Mouse (Mus musculus) adrenal gland, postnatal 10 days (tissue): ENCODE results near the gene Ppard. TPM values are rescaled to one million over a fixed set of nuclear protein-coding genes. Genes with fewer than 3 reads are reported as not detected.
"Not testable (repeated sequence)": the region's sequence is repeated elsewhere in the genome, so short reads cannot be mapped to it uniquely, and the experiment has no call there.

Source experiments
- DNase-seq: peaks from one replicate; pipeline ENCODE4 v3.0.0; 2021; ENCODE audit warnings: mixed read lengths
- total RNA-seq, 2 experiments: library from RNA; stranded (reverse); gene quantifications; 2 replicates each; pipeline ENCODE4 v1.2.3; 2021

Ppard gene
- total RNA-seq, 2 experiments from 2014 or later, result 29.8 to 30.2 TPM

DNA sequence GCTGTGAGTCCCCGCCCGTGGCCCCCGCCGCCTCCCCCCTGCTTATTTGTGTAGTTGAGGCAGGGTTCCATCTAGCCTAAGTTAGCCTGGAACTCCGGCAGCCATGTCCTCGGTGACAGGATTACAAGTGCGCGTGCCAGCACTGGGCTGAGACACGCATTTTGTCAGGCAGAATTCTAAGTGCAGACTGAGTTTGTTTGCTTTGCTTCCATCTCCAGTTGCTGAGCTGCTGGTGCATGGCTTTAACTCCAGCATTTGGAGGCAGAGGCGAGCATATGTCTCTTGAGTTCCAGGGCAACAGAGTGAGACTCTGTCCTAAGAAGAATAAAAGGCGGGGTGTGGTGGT lies 81.4 kb downstream of the Ppard start:
- no peak for DNase-seq

DNA sequence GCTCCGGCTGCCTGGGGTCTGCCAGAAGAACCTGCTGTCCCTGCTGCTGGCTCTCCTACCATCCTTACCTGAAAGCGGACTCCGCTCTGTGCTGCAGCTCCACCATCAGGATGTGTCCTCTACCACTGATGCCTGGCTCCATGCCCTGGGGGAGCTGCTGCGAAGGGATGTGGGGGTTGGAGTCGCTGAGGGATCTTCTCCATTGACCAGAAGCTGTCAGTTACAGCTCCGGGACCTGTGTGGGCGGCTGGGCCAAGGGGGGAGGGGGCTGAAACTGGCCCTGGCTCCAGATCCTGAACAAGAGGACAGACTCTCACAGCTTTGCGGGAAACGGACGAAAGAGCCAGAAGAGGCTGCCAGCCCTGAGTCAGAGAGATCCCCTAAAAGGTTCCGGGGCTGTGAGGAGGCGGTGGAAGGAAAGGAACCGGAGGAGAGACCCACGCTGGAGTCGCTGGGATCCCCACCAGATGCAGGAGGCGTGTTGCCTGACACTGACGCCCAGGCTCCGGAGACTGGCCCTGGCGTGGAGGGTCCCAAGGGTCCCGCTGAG lies 83.2 kb downstream of the Ppard start:
- no peak for DNase-seq

DNA sequence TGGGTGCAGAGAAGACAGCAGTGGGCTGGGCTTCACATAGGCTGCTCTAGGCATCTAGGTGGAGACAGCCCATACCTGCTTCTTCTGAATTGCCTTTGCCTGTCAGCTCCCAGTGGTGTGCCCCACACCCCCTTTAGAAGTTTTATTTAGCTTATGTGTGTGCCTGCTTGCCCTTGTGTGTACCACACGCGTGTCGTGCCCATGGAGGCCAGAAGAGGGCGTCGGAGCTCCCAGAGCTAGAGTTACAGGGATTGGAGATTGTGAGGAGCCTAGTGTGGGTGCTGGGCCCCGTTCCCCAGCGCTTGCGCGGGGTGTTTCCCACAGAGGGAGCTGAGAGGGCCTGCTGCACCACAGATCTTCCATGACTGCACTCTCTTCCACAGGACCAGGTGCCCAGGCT lies 84.0 kb downstream of the Ppard start:
- DNase-seq, result no peak

DNA sequence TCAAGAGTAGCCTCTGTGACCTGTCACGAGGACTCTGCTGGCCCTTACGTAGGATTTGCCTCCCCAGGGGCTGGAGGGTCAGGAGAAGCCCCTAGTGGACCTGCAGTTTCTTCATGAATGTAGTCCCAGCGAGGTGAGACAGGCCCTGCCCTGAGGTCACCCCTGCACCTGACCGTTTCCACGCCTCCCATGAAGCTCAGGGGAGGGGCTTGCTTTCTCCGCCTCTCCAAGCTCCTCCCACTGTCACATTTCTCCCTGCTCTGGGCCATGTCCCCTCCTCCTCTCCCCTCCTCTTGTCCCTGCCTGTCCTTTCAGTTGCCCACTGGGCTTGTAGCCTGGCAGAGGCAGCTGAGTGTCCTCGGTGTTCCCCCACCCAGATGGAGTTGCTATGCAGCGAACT lies 84.6 kb downstream of the Ppard start:
- DNase-seq, result no peak

DNA sequence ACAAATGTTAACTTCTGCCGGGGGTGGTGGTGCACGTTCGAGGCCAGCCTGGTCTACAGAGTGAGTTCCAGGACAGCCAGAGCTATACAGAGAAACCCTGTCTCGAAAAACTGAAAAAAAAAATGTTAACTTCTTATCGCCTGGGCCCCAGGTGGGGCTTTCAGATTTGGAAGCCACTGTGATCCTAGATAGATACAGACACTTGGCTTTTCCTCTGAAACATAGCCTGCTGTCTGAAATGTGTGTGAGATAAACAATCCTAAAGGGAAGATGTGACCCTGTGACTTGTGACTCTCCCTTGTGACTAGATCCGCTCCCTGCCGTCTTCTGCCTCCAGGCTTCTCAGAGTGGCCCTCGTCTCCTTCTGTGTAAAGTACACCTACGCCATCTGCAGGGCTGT lies 85.2 kb downstream of the Ppard start:
- no peak for DNase-seq

DNA sequence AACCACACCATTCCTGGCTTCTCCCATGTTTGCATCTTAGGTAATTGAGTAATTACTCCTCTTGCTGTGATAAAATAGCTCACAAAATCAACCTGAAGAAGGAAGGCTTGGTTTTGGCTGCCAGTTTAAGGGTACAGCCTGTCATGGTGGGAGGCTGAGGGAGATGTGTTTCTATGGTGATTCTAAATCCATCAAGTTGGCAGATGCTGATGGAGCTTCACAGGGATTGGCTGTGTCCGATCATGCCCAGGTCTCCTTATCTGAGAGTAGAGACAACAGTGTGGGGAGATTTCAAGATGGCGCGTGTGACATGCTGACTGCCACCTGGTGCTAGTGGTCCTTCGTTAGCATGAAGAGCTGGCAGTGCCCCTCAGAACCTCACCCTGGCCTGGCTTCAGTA lies 89.2 kb downstream of the Ppard start:
- no peak for DNase-seq

DNA sequence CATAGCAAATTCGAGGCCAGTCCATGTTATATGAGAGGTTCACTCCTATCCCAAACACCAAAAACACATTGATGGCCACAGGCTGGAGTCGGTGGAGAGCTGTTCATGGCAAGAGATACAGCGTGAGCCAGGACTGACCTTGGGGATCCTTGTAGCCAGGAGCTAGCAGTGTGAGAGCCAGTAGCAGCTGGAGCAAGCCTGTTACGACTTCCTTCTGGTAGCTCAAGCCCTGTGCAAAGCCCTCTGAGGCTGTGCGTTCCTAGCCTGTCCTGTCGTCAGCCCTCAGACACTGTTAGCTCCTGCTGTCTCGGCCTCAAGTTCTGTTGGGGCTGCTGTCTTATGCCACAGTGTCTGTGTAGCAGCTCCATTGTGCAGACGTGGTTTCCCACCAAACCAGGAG lies 91.3 kb downstream of the Ppard start:
- peak; percentile 40 for DNase-seq

DNA sequence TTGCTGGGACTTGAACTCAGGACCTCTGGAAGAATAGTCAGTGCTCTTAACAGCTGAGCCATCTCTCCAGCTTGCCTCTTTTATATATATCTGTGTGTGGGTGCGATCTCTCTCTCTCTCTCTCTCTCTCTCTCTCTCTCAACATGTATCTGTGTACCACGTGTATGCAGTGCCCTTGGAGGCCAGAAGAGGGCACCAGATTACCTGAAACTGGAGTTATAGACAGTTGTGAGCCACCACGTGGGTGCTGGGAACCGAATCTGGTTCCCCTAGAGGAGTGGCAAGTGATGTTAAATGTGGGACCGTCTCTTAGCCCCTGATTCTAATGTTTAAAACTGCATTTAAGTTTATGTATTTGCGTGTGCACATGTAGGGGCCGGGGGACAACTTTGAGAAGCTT lies 91.9 kb downstream of the Ppard start:
- not testable (repeated sequence) for DNase-seq

DNA sequence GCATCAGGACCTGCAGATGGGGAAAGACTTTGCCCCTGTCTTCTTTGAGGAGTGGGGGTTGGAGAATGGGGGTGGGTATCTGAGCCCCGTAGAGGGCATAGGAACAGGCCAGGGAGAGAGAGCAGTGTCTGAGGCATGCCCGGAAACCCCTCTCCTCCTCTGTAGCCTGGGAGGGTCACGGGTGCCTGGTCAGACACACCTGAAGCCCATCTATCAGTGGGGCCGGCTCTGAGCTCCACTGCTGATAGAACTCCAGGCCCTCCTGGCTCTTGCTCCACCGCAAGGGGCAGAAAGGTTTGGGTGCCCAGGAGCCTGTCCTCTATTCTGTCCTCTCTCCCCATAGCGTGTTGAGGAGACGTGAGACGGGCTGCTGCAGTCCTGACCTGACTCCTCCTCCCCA lies 93.3 kb downstream of the Ppard start:
- DNase-seq, result no peak

DNA sequence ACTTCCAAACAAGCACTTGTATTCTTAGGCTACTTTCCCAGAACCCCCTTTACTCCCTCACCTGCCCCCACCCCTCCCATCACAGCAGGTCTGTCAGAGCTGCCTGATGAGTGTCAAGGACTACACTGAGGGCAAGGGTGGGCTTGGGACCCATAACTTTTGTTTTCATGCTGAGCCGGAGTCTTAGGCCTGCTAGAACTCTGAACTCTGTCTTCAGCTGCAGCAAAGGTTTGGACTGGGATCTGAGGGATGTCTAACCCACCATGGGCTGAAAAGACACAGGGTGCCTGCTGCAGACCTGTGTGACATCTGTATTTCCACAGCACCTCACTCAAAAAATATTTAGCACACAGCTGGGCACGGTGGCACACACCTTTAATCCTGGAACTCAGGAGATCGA lies 94.5 kb downstream of the Ppard start:
- DNase-seq, result no peak

DNA sequence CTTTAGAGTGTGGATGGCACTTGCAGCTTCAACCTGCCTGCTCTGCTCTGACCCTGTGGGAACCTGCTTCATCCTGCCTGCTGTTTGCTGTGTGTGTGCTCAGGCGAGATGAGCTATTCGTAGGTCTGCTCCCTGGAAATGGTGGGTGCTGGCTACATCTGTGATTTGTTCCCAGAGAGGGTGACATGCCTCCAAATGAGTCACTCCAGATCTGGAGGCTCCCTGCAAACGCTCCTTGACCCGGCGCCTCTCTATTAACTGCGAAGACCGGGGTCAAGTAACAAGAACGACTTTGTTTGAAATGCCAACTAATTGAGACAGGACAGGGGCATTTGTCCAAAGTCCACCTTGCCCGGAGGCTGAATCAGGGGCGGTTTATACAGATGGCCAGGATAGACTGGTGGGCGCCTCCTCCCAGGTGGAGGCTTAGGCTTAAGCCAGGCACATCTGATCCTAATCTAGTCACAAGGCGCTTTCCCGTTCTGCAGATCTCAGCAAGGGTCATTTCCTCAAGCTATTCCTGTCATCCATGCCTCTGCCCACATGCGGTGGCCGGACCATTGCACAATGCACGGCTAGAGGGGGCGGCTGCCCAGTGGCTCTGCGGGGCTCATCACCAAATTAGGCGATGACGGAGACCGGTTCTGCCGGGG lies 95.3 kb downstream of the Ppard start:
- DNase-seq, result peak; percentile 65

DNA sequence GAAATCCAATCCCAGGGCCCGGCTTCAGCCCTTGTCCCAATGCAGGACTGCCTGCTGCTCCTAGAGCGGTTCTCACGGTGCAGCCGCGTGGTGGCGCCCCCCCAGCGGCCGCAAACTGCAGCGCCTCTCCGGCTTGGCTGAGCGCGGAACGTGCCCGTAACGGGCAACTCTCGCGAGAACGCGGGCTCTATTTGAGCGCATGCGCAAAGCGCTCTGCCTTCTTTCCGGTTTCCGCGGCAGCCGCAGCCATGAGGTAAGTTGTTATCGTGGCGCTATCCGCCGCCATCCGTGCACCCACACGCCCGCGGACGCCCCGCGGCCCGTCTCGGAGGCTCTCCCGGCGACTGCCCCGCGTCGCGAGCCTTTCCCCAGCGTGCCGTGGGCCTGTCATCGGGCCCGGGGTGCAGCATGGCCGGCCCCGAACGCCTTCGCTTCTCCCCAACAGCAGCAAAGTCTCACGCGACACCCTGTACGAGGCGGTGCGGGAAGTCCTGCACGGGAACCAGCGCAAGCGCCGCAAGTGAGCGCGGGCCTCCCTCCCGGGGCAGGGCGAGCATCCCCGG lies 95.9 kb downstream of the Ppard start, which contains the start of gene Rpl10a:
Gene Rpl10a (plus strand): TSS at position 106 of the 563 bp plus-strand sequence.
- peak; percentile 98 for DNase-seq

DNA sequence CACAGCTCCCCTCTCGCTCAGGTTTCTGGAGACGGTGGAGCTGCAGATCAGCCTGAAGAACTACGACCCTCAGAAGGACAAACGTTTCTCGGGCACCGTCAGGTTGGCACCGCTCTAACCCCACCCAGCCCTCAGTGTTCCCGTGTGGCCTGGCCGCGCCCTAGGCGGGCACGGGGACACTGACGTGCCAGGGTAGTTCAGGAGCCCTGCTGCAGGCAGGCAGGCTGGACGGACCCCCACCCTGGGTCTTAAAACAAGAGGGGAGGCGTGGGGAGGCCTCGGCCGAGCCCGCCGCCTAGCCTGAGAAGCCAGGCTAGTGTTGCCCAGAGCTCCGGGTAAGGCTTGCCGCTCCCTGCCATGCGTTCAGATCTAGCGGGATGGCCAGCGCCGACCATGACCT lies 96.4 kb downstream of the Ppard start:
- peak; percentile 55 for DNase-seq

DNA sequence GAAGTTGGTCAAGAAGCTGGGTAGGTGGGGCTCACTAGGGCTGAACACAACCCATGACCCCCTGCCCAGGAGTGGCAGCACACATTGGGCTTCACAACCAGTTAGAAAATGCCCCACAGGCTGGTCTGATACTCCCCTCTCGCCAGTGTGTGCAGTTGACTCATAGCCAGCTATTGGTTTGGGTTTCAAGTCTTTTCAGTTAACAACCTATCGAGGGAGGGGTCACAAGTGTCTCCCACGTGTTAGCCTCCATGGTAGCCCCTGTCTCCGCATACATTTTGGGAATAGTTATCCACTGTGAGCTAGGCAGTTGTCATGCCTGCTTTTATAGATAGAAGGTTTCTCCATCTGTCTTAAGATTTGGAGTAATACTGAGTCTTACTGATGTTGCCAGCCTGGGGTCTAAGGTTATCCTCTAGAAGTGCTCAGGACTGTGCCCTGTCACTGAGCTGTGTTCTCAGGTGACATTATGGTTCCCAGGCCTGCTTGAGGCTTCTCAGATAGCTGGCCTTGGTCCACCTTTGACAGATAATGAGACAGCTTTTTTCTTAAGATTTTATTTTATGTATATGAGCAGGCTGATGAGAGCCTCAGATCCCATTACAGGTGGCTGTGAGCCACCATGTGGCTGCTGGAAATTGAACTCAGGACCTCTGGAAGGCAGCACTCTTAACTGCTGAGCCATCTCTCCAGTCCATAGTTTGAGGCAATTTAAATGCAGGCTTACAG lies 97.2 kb downstream of the Ppard start:
- no peak for DNase-seq

DNA sequence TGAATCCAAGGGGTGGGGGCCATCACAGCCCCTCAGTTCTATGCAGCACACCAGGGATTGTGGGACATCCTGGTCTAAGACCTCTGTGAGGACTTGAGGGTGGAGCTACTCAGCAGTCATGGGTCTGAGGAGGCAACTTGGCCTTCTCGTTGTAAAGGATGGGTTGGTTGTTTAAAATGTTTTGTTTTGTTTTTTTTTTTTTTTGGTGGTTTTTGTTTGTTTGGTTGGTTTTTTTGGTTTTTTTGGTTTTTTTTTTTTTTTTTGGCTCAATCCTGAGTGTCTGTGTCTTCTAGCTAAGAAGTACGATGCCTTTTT lies 97.7 kb downstream of the Ppard start:
- no peak for DNase-seq

DNA sequence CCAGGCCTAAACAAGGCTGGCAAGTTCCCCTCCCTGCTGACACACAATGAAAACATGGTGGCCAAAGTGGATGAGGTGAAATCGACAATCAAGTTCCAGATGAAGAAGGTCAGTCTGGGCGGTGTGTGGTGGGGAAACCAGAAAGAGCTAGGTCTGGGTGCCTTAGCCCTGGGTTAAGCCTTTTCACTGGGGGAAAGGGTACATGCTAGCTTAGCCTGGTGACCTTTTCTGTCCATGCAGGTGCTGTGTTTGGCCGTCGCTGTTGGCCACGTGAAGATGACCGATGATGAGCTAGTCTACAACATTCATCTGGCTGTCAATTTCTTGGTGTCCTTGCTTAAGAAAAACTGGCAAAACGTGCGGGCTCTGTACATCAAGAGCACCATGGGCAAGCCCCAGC lies 98.1 kb downstream of the Ppard start:
- not testable (repeated sequence) for DNase-seq

DNA sequence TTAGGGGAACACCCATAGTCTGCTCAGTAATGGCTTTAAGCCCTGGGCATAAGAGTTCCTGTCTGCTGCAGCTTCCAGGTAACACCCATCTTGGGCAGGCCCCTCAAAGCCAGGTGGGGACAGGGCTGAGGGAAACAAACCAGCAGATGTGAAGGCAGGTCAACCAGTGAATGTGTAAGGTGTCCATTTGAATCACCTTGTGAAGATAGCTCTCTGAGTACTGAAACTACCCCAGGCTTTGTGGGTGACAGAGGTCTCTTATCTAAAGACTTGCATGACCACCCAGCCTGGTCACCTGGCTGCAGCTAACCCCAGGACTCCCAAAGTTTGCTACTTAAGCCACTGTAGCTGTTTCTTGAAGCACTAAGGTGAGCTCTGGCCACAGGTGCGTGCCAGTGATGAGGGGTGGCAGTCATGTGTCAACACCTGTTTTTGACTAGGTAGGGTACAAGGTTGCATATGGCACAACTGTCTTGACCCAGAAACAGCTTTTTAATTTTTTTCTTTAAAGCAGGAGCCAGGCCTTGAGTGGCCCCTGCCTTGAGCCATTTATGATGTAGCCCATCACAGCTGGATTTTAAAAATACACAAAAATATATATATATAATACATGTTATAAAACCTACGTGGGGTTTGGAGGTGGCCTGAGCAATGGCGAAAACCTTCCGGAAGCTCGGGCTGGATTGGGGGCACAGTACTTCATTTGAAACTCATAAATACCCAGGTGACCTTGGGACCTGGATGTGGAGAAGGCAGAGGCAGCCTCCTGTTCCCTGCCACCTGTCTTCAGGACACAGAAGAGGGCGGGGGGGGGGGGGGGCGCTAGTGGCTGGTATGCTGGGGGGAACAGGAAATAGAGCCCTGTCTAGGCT lies 99.0 kb downstream of the Ppard start:
- DNase-seq, result no peak

DNA sequence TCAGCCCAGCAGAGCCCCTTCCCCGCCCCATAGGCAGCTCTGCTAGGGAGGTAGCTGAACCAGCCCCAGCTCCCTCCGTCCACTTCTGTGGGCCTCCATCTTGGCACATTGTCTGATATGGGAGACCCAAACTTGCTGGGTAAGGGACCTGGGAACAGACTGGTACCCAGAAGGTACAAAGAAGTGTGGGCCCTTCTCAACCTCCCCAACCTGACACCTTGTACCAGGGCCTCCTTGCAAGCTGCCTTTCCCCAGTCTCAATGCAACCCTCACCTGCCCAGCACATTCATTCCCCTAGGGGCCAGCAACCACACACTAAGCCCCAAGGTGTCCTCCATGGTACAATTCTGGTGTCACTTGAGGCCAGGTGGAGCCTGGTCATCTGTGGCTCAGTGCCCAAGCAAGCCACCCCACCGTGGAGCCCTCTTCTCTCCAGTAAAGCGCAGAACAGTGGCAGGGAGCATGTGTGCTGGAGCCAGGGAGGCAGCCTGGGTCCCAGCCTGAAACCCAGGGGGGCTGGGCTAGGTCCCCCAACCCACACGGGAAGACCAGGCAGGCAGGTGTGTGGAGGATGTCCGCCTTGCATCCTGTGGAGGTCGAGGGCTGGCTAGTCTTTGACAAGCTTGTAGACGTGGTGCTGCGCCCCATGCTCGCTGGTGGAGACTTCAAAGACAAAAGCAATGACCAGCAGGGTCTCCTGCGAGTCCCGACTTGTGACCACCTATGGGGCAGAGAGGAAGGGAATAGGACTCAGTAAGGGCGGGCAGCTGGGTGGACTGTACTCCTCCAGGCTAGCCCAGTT lies 99.8 kb downstream of the Ppard start:
- DNase-seq, result no peak

DNA sequence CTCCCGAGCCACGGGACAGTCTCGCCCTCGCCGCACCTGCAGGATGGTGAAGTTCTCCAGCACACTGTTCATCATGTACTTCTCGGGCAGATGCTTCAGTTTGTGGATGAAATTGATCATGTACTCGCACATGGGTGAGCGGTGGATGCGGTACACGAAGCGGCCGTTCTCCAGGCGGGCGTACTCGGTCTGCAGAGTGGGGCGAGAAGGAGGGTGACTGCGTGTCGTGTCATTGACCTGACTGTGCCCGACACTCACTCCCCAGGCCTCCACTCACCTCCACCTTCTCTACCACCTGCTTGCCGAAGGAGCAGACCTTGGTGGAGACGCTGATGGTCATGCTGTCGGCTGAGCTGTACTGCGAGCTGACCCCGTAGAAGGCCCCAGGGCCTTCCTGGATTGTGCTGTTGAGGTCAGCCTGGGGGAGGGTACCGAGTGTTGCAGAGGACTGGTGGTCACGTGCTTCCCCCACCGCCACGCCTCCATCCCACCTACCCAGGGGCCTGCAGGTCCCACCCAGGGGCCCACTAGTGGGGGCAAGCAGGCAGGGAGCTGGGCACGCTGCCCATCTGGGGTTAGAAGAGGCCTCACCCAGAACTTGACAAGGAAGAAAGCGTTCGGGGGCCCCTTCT lies 100.5 kb downstream of the Ppard start:
- no peak for DNase-seq

DNA sequence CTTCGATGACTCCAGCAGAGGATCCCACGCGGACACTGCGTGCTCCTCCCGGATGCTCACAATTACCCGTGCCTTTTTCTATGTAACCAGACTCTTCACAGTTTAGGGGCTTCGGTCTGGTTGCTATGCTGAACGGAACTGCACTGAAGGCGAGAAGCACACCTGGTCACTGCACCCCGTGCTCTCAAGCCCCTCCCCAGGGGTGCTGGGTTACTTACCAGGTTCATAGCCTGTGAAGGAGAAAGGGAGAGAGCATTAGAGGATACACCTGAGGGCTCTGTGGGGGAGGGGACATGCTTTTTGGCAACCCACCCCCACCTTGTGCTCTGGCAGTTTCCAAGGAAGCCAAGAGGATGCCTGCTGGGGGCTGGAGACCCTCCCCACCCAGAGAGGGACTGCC lies 102.8 kb downstream of the Ppard start:
- no peak for DNase-seq

DNA sequence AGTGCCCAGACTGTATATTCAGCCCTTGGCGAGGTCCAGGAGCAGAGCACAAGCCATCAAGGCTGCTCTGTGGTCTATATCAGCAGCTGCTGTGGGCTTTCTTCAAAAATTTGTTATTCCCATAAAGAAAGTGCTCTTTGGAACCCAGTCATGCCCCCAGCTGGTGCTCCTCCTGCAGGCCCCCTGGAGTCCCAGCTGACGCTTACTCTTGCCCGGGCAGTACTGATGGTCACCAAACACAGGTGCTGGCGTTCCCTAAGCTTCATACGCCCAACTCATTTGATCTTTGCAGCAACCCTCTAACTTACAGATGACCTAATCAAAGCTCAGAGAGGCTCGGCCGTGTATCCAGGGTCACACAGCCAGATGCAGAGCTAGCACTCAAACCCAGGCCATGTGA lies 105.0 kb downstream of the Ppard start:
- no peak for DNase-seq
